ENCODE assay signal across 8 mouse cellular contexts in genomic region chr2:180118661-180119438, GRCm38 (mm10). TPM values are rescaled to one million over a fixed set of nuclear protein-coding genes. Genes with fewer than 3 reads are reported as not detected.
A peak's percentile ranks its signal among the peaks of the same experiment; 100 is the strongest.
DNase-seq lines count a peak whose midpoint lies in the region; ATAC-seq and TF ChIP-seq lines count a peak whose summit lies in the region.

Gene Osbpl2, plus strand, starts transcription at chr2:180119306.

- peak within 1 kb of the TSS; percentile 86 for H3K27ac ChIP-seq in forebrain, embryonic 10.5 days
- peak within 1 kb of the TSS; percentile 73 for H3K27ac ChIP-seq in heart, embryonic 15.5 days
- H3K27ac ChIP-seq in liver, embryonic 14.5 days = peak within 1 kb of the TSS; percentile 50
- peak within 1 kb of the TSS; percentile 91 for H3K27ac ChIP-seq in neural tube, embryonic 11.5 days (ENCODE audit: low read depth, low read length)
- H3K27ac ChIP-seq in stomach, postnatal 0 days (replicated peaks) = peak within 1 kb of the TSS; percentile 92

- H3K9me3 ChIP-seq in forebrain, embryonic 10.5 days = no peaks in the 10 kb centered on the region
- H3K9me3 ChIP-seq in heart, embryonic 15.5 days (replicated peaks) = no peaks in the 10 kb centered on the region
- no peaks in the 10 kb centered on the region for H3K9me3 ChIP-seq in liver, embryonic 14.5 days (ENCODE audit: control insufficient read depth, low read length)
- H3K9me3 ChIP-seq in neural tube, embryonic 11.5 days (ENCODE audit: control insufficient read depth, low read length) = no peaks in the 10 kb centered on the region
- H3K9me3 ChIP-seq in stomach, postnatal 0 days (ENCODE audit: control insufficient read depth, low read length) = no peaks in the 10 kb centered on the region

- peak within 1 kb of the TSS; percentile 83 for H3K4me3 ChIP-seq in forebrain, embryonic 10.5 days
- H3K4me3 ChIP-seq in heart, embryonic 15.5 days = peak within 1 kb of the TSS; percentile 67
- H3K4me3 ChIP-seq in liver, embryonic 14.5 days (ENCODE audit: insufficient read depth in 1 of 2, low read depth in 2 of 2, low read length in 2 of 2) = peak within 1 kb of the TSS; percentile 85 to 87
- H3K4me3 ChIP-seq in neural tube, embryonic 11.5 days (ENCODE audit: low read depth, low read length) = peak within 1 kb of the TSS; percentile 88
- H3K4me3 ChIP-seq in stomach, postnatal 0 days (ENCODE audit: low read depth, low read length) = peak within 1 kb of the TSS; percentile 91

- H3K36me3 ChIP-seq in forebrain, embryonic 10.5 days (replicated peaks) = peaks cover 7% of the 10 kb centered on the region
- H3K36me3 ChIP-seq in heart, embryonic 15.5 days = no peaks in the 10 kb centered on the region
- no peaks in the 10 kb centered on the region for H3K36me3 ChIP-seq in liver, embryonic 14.5 days (replicated peaks; ENCODE audit: control insufficient read depth, insufficient read depth, low read depth)
- H3K36me3 ChIP-seq in neural tube, embryonic 11.5 days (ENCODE audit: control insufficient read depth, insufficient read depth, low read length) = no peaks in the 10 kb centered on the region
- no peaks in the 10 kb centered on the region; the same call in 1 of the 2 replicates for H3K36me3 ChIP-seq in stomach, postnatal 0 days (ENCODE audit: control insufficient read depth, insufficient read depth, low read length)

- H3K27me3 ChIP-seq in forebrain, embryonic 10.5 days (ENCODE audit: poor library complexity, severe bottlenecking) = no peaks in the 10 kb centered on the region
- H3K27me3 ChIP-seq in heart, embryonic 15.5 days = no peaks in the 10 kb centered on the region
- peaks cover 3% of the 10 kb centered on the region; the same call in 1 of the 2 replicates for H3K27me3 ChIP-seq in liver, embryonic 14.5 days (ENCODE audit: control insufficient read depth, insufficient read depth, low read length)
- no peaks in the 10 kb centered on the region for H3K27me3 ChIP-seq in neural tube, embryonic 11.5 days (ENCODE audit: control insufficient read depth, insufficient read depth, low read length)
- no peaks in the 10 kb centered on the region for H3K27me3 ChIP-seq in stomach, postnatal 0 days (ENCODE audit: control insufficient read depth, insufficient read depth, low read length)

- peak; percentile 98 for ATAC-seq in heart, embryonic 15.5 days (replicated peaks; ENCODE audit: insufficient number of reproducible peaks, insufficient read depth, low FRiP score, low read depth)
- ATAC-seq in liver, embryonic 14.5 days (ENCODE audit: insufficient read depth) = peak; percentile 98
- peak; percentile 95 for ATAC-seq in neural tube, embryonic 11.5 days (ENCODE audit: insufficient read depth, low FRiP score, low TSS enrichment)
- ATAC-seq in stomach, postnatal 0 days (ENCODE audit: low FRiP score, low TSS enrichment) = peak; percentile 97

- peak within 1 kb of the TSS; percentile 80 for H3K9ac ChIP-seq in heart, embryonic 15.5 days
- H3K9ac ChIP-seq in liver, embryonic 14.5 days (replicated peaks) = peak within 1 kb of the TSS; percentile 88
- H3K9ac ChIP-seq in neural tube, embryonic 11.5 days (ENCODE audit: low read length) = peak within 1 kb of the TSS; percentile 83
- peak within 1 kb of the TSS; percentile 94 for H3K9ac ChIP-seq in stomach, postnatal 0 days (ENCODE audit: low read length)

- TF ChIP-seq EP300 in liver, embryonic 14.5 days (IDR thresholded peaks at IDR 0.05; ENCODE audit: low read depth) = no peak
- TF ChIP-seq EP300 in stomach, postnatal 0 days (optimal IDR thresholded peaks at IDR 0.05) = no peak

- no peak for TF ChIP-seq CTCF in liver, embryonic 14.5 days (IDR thresholded peaks at IDR 0.05; ENCODE audit: low read depth)
- no peak for TF ChIP-seq CTCF in stomach, postnatal 0 days (IDR thresholded peaks at IDR 0.05; ENCODE audit: low read depth)

- H3K4me1 ChIP-seq in forebrain, embryonic 10.5 days = peaks cover 60% of the 10 kb centered on the region
- peaks cover 57% of the 10 kb centered on the region for H3K4me1 ChIP-seq in heart, embryonic 15.5 days (replicated peaks)
- H3K4me1 ChIP-seq in liver, embryonic 14.5 days (replicated peaks; ENCODE audit: control insufficient read depth in 2 of 2, insufficient read depth in 2 of 2, low read length in 1 of 2) = peaks cover 11% of the 10 kb centered on the region in 2 experiments
- H3K4me1 ChIP-seq in neural tube, embryonic 11.5 days (ENCODE audit: control insufficient read depth, insufficient read depth, low read length) = peaks cover 25% of the 10 kb centered on the region
- peaks cover 8% of the 10 kb centered on the region for H3K4me1 ChIP-seq in stomach, postnatal 0 days (replicated peaks; ENCODE audit: control insufficient read depth, insufficient read depth)

- WGBS in forebrain, embryonic 10.5 days = under 1% methylated on average over 55 of the region's 55 CpGs
- WGBS in heart, embryonic 15.5 days = under 1% methylated on average over 55 of the region's 55 CpGs
- WGBS in liver, embryonic 14.5 days (ENCODE audit: insufficient replicate concordance) = under 1% methylated on average over 54 of the region's 55 CpGs
- under 1% methylated on average over 52 of the region's 55 CpGs for WGBS in neural tube, embryonic 11.5 days
- 0% methylated on average over 48 of the region's 55 CpGs for WGBS in stomach, postnatal 0 days

- H3K4me2 ChIP-seq in heart, embryonic 15.5 days = peak within 1 kb of the TSS; percentile 89
- H3K4me2 ChIP-seq in liver, embryonic 14.5 days (ENCODE audit: low read depth) = peak within 1 kb of the TSS; percentile 98
- peak within 1 kb of the TSS; percentile 94 for H3K4me2 ChIP-seq in neural tube, embryonic 11.5 days (ENCODE audit: low read depth)
- peak within 1 kb of the TSS; percentile 92 for H3K4me2 ChIP-seq in stomach, postnatal 0 days (replicated peaks; ENCODE audit: low read depth)

- DNase-seq in CD8-positive naive resting alpha-beta T cell, adult 2 months (ENCODE audit: low read depth in 2 of 2, low spot score in 2 of 2) = peak; percentile 92
- DNase-seq in c-Kit-positive CD71-negative TER-119-negative erythroid progenitor cells, embryonic 14.5 days (ENCODE audit: low read depth) = peak; percentile 95
- peak; percentile 100 for DNase-seq in forebrain, embryonic 10.5 days (ENCODE audit: extremely low spot score, low spot score)
- DNase-seq in kidney, postnatal 25 days = peak; percentile 99 to 100
- peak; percentile 97 to 98 (median 98) for DNase-seq in liver, embryonic 14.5 days (ENCODE audit: low read depth in 3 of 3, low spot score in 3 of 3)
- peak; percentile 99 for DNase-seq in neural tube, embryonic 11.5 days (ENCODE audit: low spot score)
- peak; percentile 100 for DNase-seq in stomach, postnatal 0 days (ENCODE audit: low spot score)

RNA-seq across cellular contexts. Expression of gene Osbpl2, which starts in this region (rescaled TPM):
- 23.9 and 26.2 TPM in 2 replicates for polyA plus RNA-seq in forebrain, embryonic 10.5 days (2016; fragmentation: Nextera tagmentation; extraction: Ambion mirVana)
- polyA plus RNA-seq in heart, embryonic 15.5 days (2015; fragmentation: Nextera tagmentation; extraction: Ambion mirVana) = 31.5 and 36.9 TPM in 2 replicates
- 3.3 and 4.4 TPM in 2 replicates for polyA plus RNA-seq in liver, embryonic 14.5 days (2012; rRNA removed)
- polyA plus RNA-seq in liver, embryonic 14.5 days (2014; fragmentation: Nextera tagmentation; extraction: Ambion mirVana) = 7.9 and 8.4 TPM in 2 replicates
- 43.5 and 43.7 TPM in 2 replicates for polyA plus RNA-seq in neural tube, embryonic 11.5 days (2014; fragmentation: Nextera tagmentation; extraction: Ambion mirVana)
- 46.4 and 50.4 TPM in 2 replicates for polyA plus RNA-seq in stomach, postnatal 0 days (2015; fragmentation: Nextera tagmentation; extraction: Ambion mirVana)

Comparison
In these comparisons a context has a peak if more than half of its experiments do, and no peak if none do; other contexts are left out.
1. Peak in every context shown above with its lines: DNase-seq, ATAC-seq, H3K4me3 ChIP-seq and H3K27ac ChIP-seq.